Mouse (Mus musculus) retina, adult 2 months (tissue): ENCODE results near the gene Asb16.
"Not testable (repeated sequence)": the region's sequence is repeated elsewhere in the genome, so short reads cannot be mapped to it uniquely, and the experiment has no call there.

Experiments
- DNase-seq: peaks from one replicate; pipeline ENCODE4 v3.0.0-alpha.2; 2012; ENCODE audit warnings: low read depth, low spot score

The Asb16 gene

GRCm38 (mm10) chr11:102241874-102242273, 26.7 kb upstream of the Asb16 start:
- DNase-seq, result no peak

- no peak for DNase-seq
Observed at GRCm38 (mm10) chr11:102244926-102245449, 23.6 kb upstream of the Asb16 start.

- no peak for DNase-seq
Observed at GRCm38 (mm10) chr11:102245581-102246272, 22.8 kb upstream of the Asb16 start.

GRCm38 (mm10) chr11:102246273-102246635, 22.3 kb upstream of the Asb16 start:
- DNase-seq, result no peak

GRCm38 (mm10) chr11:102246871-102247270, 21.7 kb upstream of the Asb16 start:
- DNase-seq, result no peak

GRCm38 (mm10) chr11:102248630-102249230, 19.8 kb upstream of the Asb16 start, which contains the start of gene BC030867:
Gene BC030867, plus strand, starts transcription at chr11:102248882.
- DNase-seq, result peak; percentile 91

GRCm38 (mm10) chr11:102249351-102250090, 19.0 kb upstream of the Asb16 start:
- DNase-seq, result no peak

- DNase-seq, result no peak
Observed at GRCm38 (mm10) chr11:102257514-102257913, 11.0 kb upstream of the Asb16 start.

GRCm38 (mm10) chr11:102258095-102258494, 10.4 kb upstream of the Asb16 start:
- DNase-seq, result no peak

GRCm38 (mm10) chr11:102258521-102258920, 10.0 kb upstream of the Asb16 start:
- DNase-seq, result no peak

GRCm38 (mm10) chr11:102263211-102263610, 5.3 kb upstream of the Asb16 start:
- no peak for DNase-seq

GRCm38 (mm10) chr11:102265816-102266215, 2.7 kb upstream of the Asb16 start:
- no peak for DNase-seq

- no peak for DNase-seq
Observed at GRCm38 (mm10) chr11:102266631-102267355, 1.8 kb upstream of the Asb16 start.

- peak; percentile 68 for DNase-seq
Observed at GRCm38 (mm10) chr11:102267480-102267879, 1.1 kb upstream of the Asb16 start.

GRCm38 (mm10) chr11:102276411-102276915, 7.9 kb downstream of the Asb16 start:
- no peak for DNase-seq

- no peak for DNase-seq
Observed at GRCm38 (mm10) chr11:102277754-102278153, 9.2 kb downstream of the Asb16 start.

GRCm38 (mm10) chr11:102279595-102279994, 11.1 kb downstream of the Asb16 start:
- no peak for DNase-seq

GRCm38 (mm10) chr11:102280267-102280666, 11.7 kb downstream of the Asb16 start:
- not testable (repeated sequence) for DNase-seq

GRCm38 (mm10) chr11:102283922-102284321, 15.4 kb downstream of the Asb16 start:
- DNase-seq, result no peak

- DNase-seq, result peak; percentile 99
Observed at GRCm38 (mm10) chr11:102284501-102285094, 16.1 kb downstream of the Asb16 start, which contains the start of gene Tmub2. Gene Tmub2, plus strand, starts transcription at chr11:102284931.
